Mouse (Mus musculus): ENCODE measurements around the gene Btd.

DNA sequence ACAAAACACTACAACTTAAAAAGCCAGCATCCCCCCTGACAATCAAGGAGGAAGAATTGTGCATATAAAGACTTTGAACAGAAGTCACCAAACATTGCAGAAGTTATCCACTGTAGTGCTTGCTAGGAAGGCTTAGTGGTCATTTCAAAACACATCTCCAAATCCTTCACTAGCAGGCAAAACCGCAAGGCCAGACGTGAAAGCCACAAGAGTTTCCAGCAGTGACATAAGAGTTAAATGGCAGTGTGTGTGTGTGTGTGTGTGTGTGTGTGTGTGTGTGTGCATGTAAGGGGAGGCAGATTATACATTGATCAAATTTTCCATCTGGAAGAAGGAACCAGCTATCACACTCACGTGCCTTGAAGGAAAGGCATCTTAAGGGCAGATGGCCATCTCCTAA, 22.8 kb upstream of the Btd start:
- TF ChIP-seq GATA1 (IDR thresholded peaks at IDR 0.05; ENCODE audit: borderline replicate concordance, low read length) (no peak), FLI1 (IDR thresholded peaks at IDR 0.05; ENCODE audit: low read length) (no peak)
